ENCODE assay signal across 18 mouse cellular contexts in genomic region chr6:47367461-47367860, GRCm38 (mm10).
DNase-seq lines count a peak whose midpoint lies in the region; ATAC-seq lines count a peak whose summit lies in the region.
"Had no signal": no experiment of that assay in that cellular context is flagged by ENCODE, and none has a peak within 500 bp of the region (broad histone marks: within the 10 kb centered on the region; RNA-seq: fewer than 3 reads in every experiment).

No protein-coding gene starts in this region.

- H3K4me2 ChIP-seq in forebrain, embryonic 16.5 days (ENCODE audit: low read length) = 0 out of 2 replicates have a peak overlapping the region, but pooled peaks have one; percentile 2
- H3K4me2 ChIP-seq in neural tube, embryonic 12.5 days (replicated peaks) = no peak overlapping the region
- H3K4me2 ChIP-seq: embryonic facial prominence, embryonic 13.5 days; intestine, embryonic 15.5 days had no signal

- no peaks in the 10 kb centered on the region for H3K9me3 ChIP-seq in forebrain, embryonic 16.5 days (ENCODE audit: control insufficient read depth, low read length)
- no peaks in the 10 kb centered on the region for H3K9me3 ChIP-seq in neural tube, embryonic 12.5 days
- no peaks in the 10 kb centered on the region for H3K9me3 ChIP-seq in limb, embryonic 10.5 days (replicated peaks)
- H3K9me3 ChIP-seq: embryonic facial prominence, embryonic 13.5 days; intestine, embryonic 15.5 days had no signal

- H3K4me1 ChIP-seq in forebrain, embryonic 16.5 days (replicated peaks; ENCODE audit: control insufficient read depth, insufficient read depth, low read length) = peaks cover 6% of the 10 kb centered on the region; the same call in 1 of the 2 replicates
- peaks cover 13% of the 10 kb centered on the region for H3K4me1 ChIP-seq in neural tube, embryonic 12.5 days
- no peaks in the 10 kb centered on the region for H3K4me1 ChIP-seq in limb, embryonic 10.5 days
- H3K4me1 ChIP-seq: intestine, embryonic 15.5 days had no signal

- DNase-seq in cerebellum, postnatal 10 days = peak; percentile 14 to 17
- no peak for DNase-seq in cerebellum, postnatal 4 days (ENCODE audit: low spot score in 2 of 2)
- DNase-seq in mesoderm, embryonic 11.5 days (ENCODE audit: low read depth, low spot score) = peak; percentile 23
- DNase-seq in ovary, postnatal 36 days (ENCODE audit: low spot score) = no peak
- DNase-seq in adipocyte (ENCODE audit: low spot score) = no peak
- DNase-seq in limb, embryonic 10.5 days (ENCODE audit: low spot score) = no peak
- DNase-seq: adrenal gland, postnatal 25 days; cerebellum, postnatal 25 days; gastrocnemius, postnatal 10 days; lung, adult 18-20 months; right cerebral cortex, adult 18-20 months had no signal

- whole genome bisulfite sequencing in forebrain, embryonic 16.5 days = 4% methylated on average over 2 of the region's 2 CpGs
- 32% methylated on average over 2 of the region's 2 CpGs for WGBS in neural tube, embryonic 12.5 days
- WGBS in limb, embryonic 10.5 days = 58% methylated on average over 2 of the region's 2 CpGs

- peak; percentile 88 for ATAC-seq in forebrain, embryonic 16.5 days
- peak; percentile 67 for ATAC-seq in neural tube, embryonic 12.5 days (ENCODE audit: low FRiP score, low read depth)
- ATAC-seq: intestine, embryonic 15.5 days had no signal

- H3K36me3 ChIP-seq in forebrain, embryonic 16.5 days (ENCODE audit: control insufficient read depth, insufficient read depth) = no peaks in the 10 kb centered on the region
- no peaks in the 10 kb centered on the region for H3K36me3 ChIP-seq in neural tube, embryonic 12.5 days
- no peaks in the 10 kb centered on the region for H3K36me3 ChIP-seq in limb, embryonic 10.5 days
- H3K36me3 ChIP-seq: embryonic facial prominence, embryonic 13.5 days; intestine, embryonic 15.5 days had no signal

- peak overlapping the region; percentile 81 for H3K27ac ChIP-seq in forebrain, embryonic 16.5 days (ENCODE audit: low read length)
- peak overlapping the region; percentile 26; the same call in 1 of the 2 replicates for H3K27ac ChIP-seq in neural tube, embryonic 12.5 days
- no peak overlapping the region for H3K27ac ChIP-seq in limb, embryonic 10.5 days
- H3K27ac ChIP-seq: embryonic facial prominence, embryonic 13.5 days; intestine, embryonic 15.5 days; kidney, postnatal 0 days; macrophage had no signal

- H3K27me3 ChIP-seq in forebrain, embryonic 16.5 days (replicated peaks; ENCODE audit: control insufficient read depth, insufficient read depth, low read length) = no peaks in the 10 kb centered on the region
- H3K27me3 ChIP-seq in neural tube, embryonic 12.5 days (replicated peaks) = no peaks in the 10 kb centered on the region
- H3K27me3 ChIP-seq in limb, embryonic 10.5 days (ENCODE audit: low read depth, poor library complexity, severe bottlenecking) = no peaks in the 10 kb centered on the region
- H3K27me3 ChIP-seq: CH12.LX; embryonic facial prominence, embryonic 13.5 days; intestine, embryonic 15.5 days had no signal

- H3K4me3 ChIP-seq in forebrain, embryonic 16.5 days (replicated peaks; ENCODE audit: low read length) = no peak overlapping the region
- no peak overlapping the region for H3K4me3 ChIP-seq in neural tube, embryonic 12.5 days
- no peak overlapping the region for H3K4me3 ChIP-seq in limb, embryonic 10.5 days
- H3K4me3 ChIP-seq: embryonic facial prominence, embryonic 13.5 days; intestine, embryonic 15.5 days had no signal

- H3K9ac ChIP-seq in forebrain, embryonic 16.5 days (replicated peaks; ENCODE audit: low read depth, low read length) = no peak overlapping the region
- H3K9ac ChIP-seq in neural tube, embryonic 12.5 days = no peak overlapping the region
- H3K9ac ChIP-seq: embryonic facial prominence, embryonic 13.5 days; intestine, embryonic 15.5 days had no signal

Comparison
In these comparisons a context has a peak if more than half of its experiments do, and no peak if none do; other contexts are left out.
1. DNase-seq: peak in cerebellum, postnatal 10 days (2 of 2) and mesoderm, embryonic 11.5 days (single experiment); none in cerebellum, postnatal 4 days (0 of 2), ovary, postnatal 36 days (single experiment), adipocyte (single experiment) and limb, embryonic 10.5 days (single experiment).